ENCODE assay signal across 16 mouse cellular contexts in the genomic region with DNA sequence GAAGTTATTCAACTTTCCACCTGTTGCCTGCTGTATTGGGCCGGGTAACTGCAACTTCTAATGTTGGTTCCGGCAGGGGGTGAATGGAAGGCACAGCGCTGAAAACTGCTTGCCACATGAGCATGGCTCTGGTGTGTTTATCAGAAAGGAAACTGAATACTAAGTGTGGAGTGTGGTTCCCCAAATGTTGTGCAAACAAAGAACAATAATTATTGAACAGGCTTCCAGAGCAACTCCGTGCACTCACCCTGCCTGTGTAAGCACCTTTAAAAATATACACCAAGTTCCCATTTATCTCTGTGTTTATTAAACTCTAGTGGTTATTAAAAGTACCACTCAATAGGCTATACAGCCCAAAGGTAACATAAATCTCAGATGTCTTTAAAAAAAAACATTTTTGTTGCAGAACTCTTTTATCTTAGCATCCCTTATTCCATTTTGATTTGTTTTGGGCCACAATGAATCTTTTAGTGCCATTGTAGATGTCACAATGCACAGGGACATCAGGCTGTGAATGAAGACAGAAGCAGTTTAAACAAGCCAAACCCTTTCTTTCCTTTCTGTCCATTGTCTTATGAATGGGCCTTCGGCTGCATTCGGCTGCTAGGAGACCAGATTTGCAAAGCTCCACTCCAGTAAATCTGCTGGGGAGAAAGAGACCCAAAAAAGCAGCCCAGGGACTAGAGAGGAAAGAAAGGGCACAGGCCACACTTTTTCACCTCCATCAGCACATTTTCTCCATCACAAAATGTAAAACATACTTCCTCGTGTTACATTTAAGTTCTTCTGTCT. TPM values are rescaled to one million over a fixed set of nuclear protein-coding genes. Genes with fewer than 3 reads are reported as not detected.
A peak's percentile ranks its signal among the peaks of the same experiment; 100 is the strongest.
DNase-seq lines count a peak whose midpoint lies in the region; ATAC-seq lines count a peak whose summit lies in the region.
"Had no signal": no experiment of that assay in that cellular context is flagged by ENCODE, and none has a peak within 500 bp of the region (broad histone marks: within the 10 kb centered on the region; RNA-seq: fewer than 3 reads in every experiment).

No protein-coding gene starts in this region.

- ATAC-seq in embryonic facial prominence, embryonic 14.5 days (ENCODE audit: low read depth): no peak
- no peak for ATAC-seq in midbrain, embryonic 15.5 days (replicated peaks)
- ATAC-seq in forebrain, embryonic 12.5 days (ENCODE audit: low FRiP score): no peak
- no peak for ATAC-seq in midbrain, embryonic 13.5 days
- ATAC-seq in erythroid progenitor cell, adult 5-6 weeks (replicated peaks; ENCODE audit: low FRiP score, poor library complexity, severe bottlenecking): no peak
- ATAC-seq: inflammation-experienced regulatory T-cells, adult 6 months had no signal

- 37% methylated on average over 7 of the region's 7 CpGs for WGBS in embryonic facial prominence, embryonic 14.5 days
- WGBS in embryonic facial prominence, embryonic 10.5 days: 29% methylated on average over 7 of the region's 7 CpGs
- WGBS in midbrain, embryonic 10.5 days: 13% methylated on average over 7 of the region's 7 CpGs
- 8% methylated on average over 7 of the region's 7 CpGs for WGBS in midbrain, embryonic 15.5 days
- 8% methylated on average over 7 of the region's 7 CpGs for WGBS in forebrain, embryonic 12.5 days
- 3% methylated on average over 7 of the region's 7 CpGs for WGBS in midbrain, embryonic 13.5 days

- H3K9ac ChIP-seq in embryonic facial prominence, embryonic 14.5 days (ENCODE audit: low read depth, low read length): no peak overlapping the region
- no peak overlapping the region for H3K9ac ChIP-seq in midbrain, embryonic 15.5 days
- H3K9ac ChIP-seq in forebrain, embryonic 12.5 days: no peak overlapping the region
- H3K9ac ChIP-seq in midbrain, embryonic 13.5 days (replicated peaks): no peak overlapping the region
- H3K9ac ChIP-seq: embryonic facial prominence, embryonic 15.5 days; heart, embryonic 15.5 days; lung, embryonic 14.5 days had no signal

- DNase-seq in embryonic facial prominence, embryonic 14.5 days (ENCODE audit: low spot score): no peak
- DNase-seq in embryonic facial prominence, embryonic 10.5 days (ENCODE audit: low spot score): no peak
- DNase-seq in midbrain, embryonic 10.5 days (ENCODE audit: low spot score): peak; percentile 57
- no peak for DNase-seq in thymus, postnatal 10 days (ENCODE audit: low spot score in 2 of 2)
- DNase-seq: adrenal gland, adult 8-10 months; cerebellum, postnatal 14 days; kidney, postnatal 36 days; lung, embryonic 14.5 days had no signal

- H3K27ac ChIP-seq in embryonic facial prominence, embryonic 14.5 days (replicated peaks; ENCODE audit: low read depth, low read length): no peak overlapping the region
- no peak overlapping the region for H3K27ac ChIP-seq in embryonic facial prominence, embryonic 10.5 days (replicated peaks)
- H3K27ac ChIP-seq in midbrain, embryonic 10.5 days (replicated peaks): peak overlapping the region; percentile 97
- H3K27ac ChIP-seq in midbrain, embryonic 15.5 days: no peak overlapping the region
- peak overlapping the region; percentile 99 for H3K27ac ChIP-seq in forebrain, embryonic 12.5 days
- 0 out of 2 replicates have a peak overlapping the region, but pooled peaks have one; percentile 76 for H3K27ac ChIP-seq in midbrain, embryonic 13.5 days
- H3K27ac ChIP-seq: embryonic facial prominence, embryonic 15.5 days; heart, embryonic 15.5 days; limb, embryonic 13.5 days had no signal

- H3K9me3 ChIP-seq in embryonic facial prominence, embryonic 14.5 days (ENCODE audit: control insufficient read depth, low read length): no peaks in the 10 kb centered on the region
- 0 out of 2 replicates have a peak, but pooled peaks cover 2% of the 10 kb centered on the region for H3K9me3 ChIP-seq in embryonic facial prominence, embryonic 10.5 days
- no peaks in the 10 kb centered on the region for H3K9me3 ChIP-seq in midbrain, embryonic 10.5 days (replicated peaks)
- H3K9me3 ChIP-seq in midbrain, embryonic 15.5 days: no peaks in the 10 kb centered on the region
- H3K9me3 ChIP-seq in forebrain, embryonic 12.5 days: no peaks in the 10 kb centered on the region
- no peaks in the 10 kb centered on the region for H3K9me3 ChIP-seq in midbrain, embryonic 13.5 days
- H3K9me3 ChIP-seq: embryonic facial prominence, embryonic 15.5 days; heart, embryonic 15.5 days; limb, embryonic 13.5 days had no signal

- H3K27me3 ChIP-seq in embryonic facial prominence, embryonic 14.5 days (replicated peaks; ENCODE audit: control insufficient read depth, insufficient read depth, low read length): peaks cover 54% of the 10 kb centered on the region
- peaks cover 80% of the 10 kb centered on the region for H3K27me3 ChIP-seq in embryonic facial prominence, embryonic 10.5 days (replicated peaks; ENCODE audit: low read depth, poor library complexity, severe bottlenecking)
- peaks cover 78% of the 10 kb centered on the region for H3K27me3 ChIP-seq in midbrain, embryonic 10.5 days (ENCODE audit: low read depth, poor library complexity, severe bottlenecking)
- H3K27me3 ChIP-seq in midbrain, embryonic 15.5 days (replicated peaks): peaks cover 5% of the 10 kb centered on the region; the same call in 1 of the 2 replicates
- 0 out of 2 replicates have a peak, but pooled peaks cover 9% of the 10 kb centered on the region for H3K27me3 ChIP-seq in forebrain, embryonic 12.5 days
- H3K27me3 ChIP-seq in midbrain, embryonic 13.5 days: peaks cover 27% of the 10 kb centered on the region

- 0 out of 2 replicates have a peak overlapping the region, but pooled peaks have one; percentile 95 for H3K4me2 ChIP-seq in embryonic facial prominence, embryonic 14.5 days (ENCODE audit: low read depth, low read length)
- no peak overlapping the region for H3K4me2 ChIP-seq in midbrain, embryonic 15.5 days
- peak overlapping the region; percentile 90 for H3K4me2 ChIP-seq in forebrain, embryonic 12.5 days
- peak overlapping the region; percentile 94 for H3K4me2 ChIP-seq in midbrain, embryonic 13.5 days (replicated peaks)

- no peak overlapping the region for H3K4me3 ChIP-seq in embryonic facial prominence, embryonic 14.5 days (ENCODE audit: low read depth, low read length)
- H3K4me3 ChIP-seq in embryonic facial prominence, embryonic 10.5 days: no peak overlapping the region
- peak overlapping the region; percentile 88 for H3K4me3 ChIP-seq in midbrain, embryonic 10.5 days
- no peak overlapping the region for H3K4me3 ChIP-seq in midbrain, embryonic 15.5 days
- no peak overlapping the region; the same call in 1 of the 2 replicates for H3K4me3 ChIP-seq in forebrain, embryonic 12.5 days (replicated peaks)
- H3K4me3 ChIP-seq in midbrain, embryonic 13.5 days (replicated peaks): no peak overlapping the region

- peaks cover 14% of the 10 kb centered on the region for H3K4me1 ChIP-seq in embryonic facial prominence, embryonic 14.5 days (ENCODE audit: control insufficient read depth, insufficient read depth, low read length)
- H3K4me1 ChIP-seq in embryonic facial prominence, embryonic 10.5 days: peaks cover 55% of the 10 kb centered on the region
- H3K4me1 ChIP-seq in midbrain, embryonic 10.5 days: peaks cover 63% of the 10 kb centered on the region
- H3K4me1 ChIP-seq in midbrain, embryonic 15.5 days: peaks cover 40% of the 10 kb centered on the region
- H3K4me1 ChIP-seq in forebrain, embryonic 12.5 days: peaks cover 59% of the 10 kb centered on the region
- H3K4me1 ChIP-seq in midbrain, embryonic 13.5 days (replicated peaks): peaks cover 57% of the 10 kb centered on the region

- no peaks in the 10 kb centered on the region for H3K36me3 ChIP-seq in embryonic facial prominence, embryonic 14.5 days (ENCODE audit: control insufficient read depth, insufficient read depth, low read length)
- H3K36me3 ChIP-seq in embryonic facial prominence, embryonic 10.5 days (replicated peaks): no peaks in the 10 kb centered on the region
- no peaks in the 10 kb centered on the region for H3K36me3 ChIP-seq in midbrain, embryonic 10.5 days
- H3K36me3 ChIP-seq in midbrain, embryonic 15.5 days (replicated peaks): no peaks in the 10 kb centered on the region
- H3K36me3 ChIP-seq in forebrain, embryonic 12.5 days (replicated peaks): no peaks in the 10 kb centered on the region
- H3K36me3 ChIP-seq in midbrain, embryonic 13.5 days: no peaks in the 10 kb centered on the region
- H3K36me3 ChIP-seq: embryonic facial prominence, embryonic 15.5 days; heart, embryonic 15.5 days; limb, embryonic 13.5 days had no signal

RNA-seq across cellular contexts. Expression of gene Dll1, which starts 5.4 kb away (rescaled TPM):
- polyA plus RNA-seq in embryonic facial prominence, embryonic 14.5 days (2014; fragmentation: Nextera tagmentation; extraction: Ambion mirVana): 8.4 and 8.7 TPM in 2 replicates
- polyA plus RNA-seq in embryonic facial prominence, embryonic 10.5 days (2016; fragmentation: Nextera tagmentation; extraction: Ambion mirVana): 13.2 and 22.1 TPM in 2 replicates
- polyA plus RNA-seq in midbrain, embryonic 10.5 days (2016; fragmentation: Nextera tagmentation; extraction: Ambion mirVana): 68.1 and 80.9 TPM in 2 replicates
- 20.5 and 24.0 TPM in 2 replicates for polyA plus RNA-seq in midbrain, embryonic 15.5 days (2015; fragmentation: Nextera tagmentation; extraction: Ambion mirVana)
- polyA plus RNA-seq in forebrain, embryonic 12.5 days (2016; fragmentation: Nextera tagmentation; extraction: Ambion mirVana): 89.3 and 98.1 TPM in 2 replicates
- 45.4 and 47.7 TPM in 2 replicates for polyA plus RNA-seq in midbrain, embryonic 13.5 days (2015; fragmentation: Nextera tagmentation; extraction: Ambion mirVana)
- total RNA-seq in erythroid progenitor cell, adult 5-6 weeks (2015; ENCODE audit: low replicate concordance): not detected in 2 replicates
- total RNA-seq in erythroid progenitor cell, adult 5-6 weeks (2017; ENCODE audit: low replicate concordance): not detected in 2 replicates

RNA-seq across cellular contexts. Expression of gene Fam120b, which starts 13.9 kb away (rescaled TPM):
- 23.1 and 24.7 TPM in 2 replicates for polyA plus RNA-seq in embryonic facial prominence, embryonic 14.5 days (2014; fragmentation: Nextera tagmentation; extraction: Ambion mirVana)
- 26.9 and 27.3 TPM in 2 replicates for polyA plus RNA-seq in embryonic facial prominence, embryonic 10.5 days (2016; fragmentation: Nextera tagmentation; extraction: Ambion mirVana)
- polyA plus RNA-seq in midbrain, embryonic 10.5 days (2016; fragmentation: Nextera tagmentation; extraction: Ambion mirVana): 27.4 and 34.7 TPM in 2 replicates
- 47.2 and 50.8 TPM in 2 replicates for polyA plus RNA-seq in midbrain, embryonic 15.5 days (2015; fragmentation: Nextera tagmentation; extraction: Ambion mirVana)
- 41.4 and 42.1 TPM in 2 replicates for polyA plus RNA-seq in forebrain, embryonic 12.5 days (2016; fragmentation: Nextera tagmentation; extraction: Ambion mirVana)
- polyA plus RNA-seq in midbrain, embryonic 13.5 days (2015; fragmentation: Nextera tagmentation; extraction: Ambion mirVana): 43.6 and 46.5 TPM in 2 replicates
- total RNA-seq in erythroid progenitor cell, adult 5-6 weeks (2015; ENCODE audit: low replicate concordance): 0.36 and 2.9 TPM in 2 replicates
- total RNA-seq in erythroid progenitor cell, adult 5-6 weeks (2017; ENCODE audit: low replicate concordance): 2.8 and 5.9 TPM in 2 replicates

Comparison
In these comparisons a context has a peak if more than half of its experiments do, and no peak if none do; other contexts are left out.
1. H3K27ac ChIP-seq: peak in midbrain, embryonic 10.5 days (single experiment), forebrain, embryonic 12.5 days (single experiment) and midbrain, embryonic 13.5 days (single experiment); none in embryonic facial prominence, embryonic 14.5 days (single experiment), embryonic facial prominence, embryonic 10.5 days (single experiment) and midbrain, embryonic 15.5 days (single experiment).